10 mouse cellular contexts compared by ENCODE assay signal in genomic region chrX:159697030-159697454, GRCm38 (mm10).
DNase-seq lines count a peak whose midpoint lies in the region; ATAC-seq and TF ChIP-seq lines count a peak whose summit lies in the region.
"Had no signal": no experiment of that assay in that cellular context is flagged by ENCODE, and none has a peak within 500 bp of the region (broad histone marks: within the 10 kb centered on the region; RNA-seq: fewer than 3 reads in every experiment).

No protein-coding gene starts in this region.

- no peak for DNase-seq in stomach, postnatal 0 days (ENCODE audit: low spot score)
- peak; percentile 8 for DNase-seq in heart, postnatal 4 days
- no peak for DNase-seq in limb, embryonic 14.5 days (ENCODE audit: low spot score)
- no peak for DNase-seq in right cerebral cortex, postnatal 4 days
- DNase-seq in layer of hippocampus, postnatal 10 days (ENCODE audit: low spot score in 2 of 2): no peak
- DNase-seq: adrenal gland, postnatal 25 days had no signal

- no peaks in the 10 kb centered on the region for H3K4me1 ChIP-seq in stomach, embryonic 14.5 days (ENCODE audit: control insufficient read depth, insufficient read depth, low read length)
- H3K4me1 ChIP-seq in stomach, postnatal 0 days (replicated peaks; ENCODE audit: control insufficient read depth, insufficient read depth): no peaks in the 10 kb centered on the region
- H3K4me1 ChIP-seq in limb, embryonic 14.5 days (ENCODE audit: control insufficient read depth, insufficient read depth, low read length): no peaks in the 10 kb centered on the region
- no peaks in the 10 kb centered on the region for H3K4me1 ChIP-seq in neural tube, embryonic 15.5 days

- peak; percentile 61; the same call in 1 of the 2 replicates for ATAC-seq in stomach, embryonic 14.5 days (ENCODE audit: insufficient number of reproducible peaks, insufficient read depth, low FRiP score, low read depth)
- no peak for ATAC-seq in stomach, postnatal 0 days (ENCODE audit: low FRiP score, low TSS enrichment)
- peak; percentile 77 for ATAC-seq in limb, embryonic 14.5 days (ENCODE audit: low FRiP score, low read depth)
- ATAC-seq in cerebellum, adult (ENCODE audit: insufficient number of reproducible peaks, low FRiP score, low TSS enrichment): no peak
- no peak for ATAC-seq in neural tube, embryonic 15.5 days (ENCODE audit: low FRiP score)

- no peak overlapping the region for H3K27ac ChIP-seq in stomach, embryonic 14.5 days (ENCODE audit: low read length)
- H3K27ac ChIP-seq in stomach, postnatal 0 days (replicated peaks): no peak overlapping the region
- H3K27ac ChIP-seq in limb, embryonic 14.5 days (replicated peaks; ENCODE audit: low read depth, low read length): no peak overlapping the region
- H3K27ac ChIP-seq in neural tube, embryonic 15.5 days (replicated peaks): no peak overlapping the region
- H3K27ac ChIP-seq: liver, embryonic 14.5 days had no signal

- TF ChIP-seq CTCF in stomach, postnatal 0 days (IDR thresholded peaks at IDR 0.05; ENCODE audit: low read depth): no peak

- H3K9ac ChIP-seq in stomach, embryonic 14.5 days (replicated peaks; ENCODE audit: low read depth, low read length): no peak overlapping the region
- no peak overlapping the region for H3K9ac ChIP-seq in stomach, postnatal 0 days (ENCODE audit: low read length)
- no peak overlapping the region for H3K9ac ChIP-seq in limb, embryonic 14.5 days (ENCODE audit: low read depth, low read length, severe bottlenecking)
- H3K9ac ChIP-seq in neural tube, embryonic 15.5 days (replicated peaks): no peak overlapping the region
- H3K9ac ChIP-seq: liver, embryonic 14.5 days had no signal

- H3K4me2 ChIP-seq in stomach, embryonic 14.5 days (replicated peaks; ENCODE audit: low read depth, low read length): no peak overlapping the region
- H3K4me2 ChIP-seq in stomach, postnatal 0 days (replicated peaks; ENCODE audit: low read depth): no peak overlapping the region
- H3K4me2 ChIP-seq in limb, embryonic 14.5 days (replicated peaks; ENCODE audit: low read depth, low read length, severe bottlenecking): no peak overlapping the region
- H3K4me2 ChIP-seq in neural tube, embryonic 15.5 days: no peak overlapping the region

- no peak overlapping the region for H3K4me3 ChIP-seq in stomach, embryonic 14.5 days (ENCODE audit: low read depth, low read length)
- no peak overlapping the region for H3K4me3 ChIP-seq in stomach, postnatal 0 days (ENCODE audit: low read depth, low read length)
- H3K4me3 ChIP-seq in limb, embryonic 14.5 days (replicated peaks; ENCODE audit: low read length): no peak overlapping the region
- no peak overlapping the region for H3K4me3 ChIP-seq in neural tube, embryonic 15.5 days (replicated peaks)

- no peaks in the 10 kb centered on the region for H3K9me3 ChIP-seq in stomach, embryonic 14.5 days (ENCODE audit: control insufficient read depth, low read depth, low read length)
- H3K9me3 ChIP-seq in stomach, postnatal 0 days (ENCODE audit: control insufficient read depth, low read length): no peaks in the 10 kb centered on the region
- no peaks in the 10 kb centered on the region for H3K9me3 ChIP-seq in limb, embryonic 14.5 days (ENCODE audit: control insufficient read depth, low read length)
- H3K9me3 ChIP-seq in neural tube, embryonic 15.5 days (replicated peaks): no peaks in the 10 kb centered on the region

- TF ChIP-seq POLR2A in limb, embryonic 14.5 days (IDR thresholded peaks at IDR 0.05; ENCODE audit: borderline replicate concordance, extremely low read depth, insufficient read depth, insufficient read length): no peak

- no peaks in the 10 kb centered on the region for H3K36me3 ChIP-seq in stomach, embryonic 14.5 days (ENCODE audit: control insufficient read depth, insufficient read depth, low read length)
- H3K36me3 ChIP-seq in stomach, postnatal 0 days (ENCODE audit: control insufficient read depth, insufficient read depth, low read length): no peaks in the 10 kb centered on the region
- H3K36me3 ChIP-seq in limb, embryonic 14.5 days (ENCODE audit: control insufficient read depth, insufficient read depth, low read length): no peaks in the 10 kb centered on the region
- no peaks in the 10 kb centered on the region for H3K36me3 ChIP-seq in neural tube, embryonic 15.5 days

- no peak for TF ChIP-seq EP300 in stomach, postnatal 0 days (optimal IDR thresholded peaks at IDR 0.05)

- H3K27me3 ChIP-seq in stomach, embryonic 14.5 days (ENCODE audit: control insufficient read depth, insufficient read depth, low read length): no peaks in the 10 kb centered on the region
- no peaks in the 10 kb centered on the region for H3K27me3 ChIP-seq in stomach, postnatal 0 days (ENCODE audit: control insufficient read depth, insufficient read depth, low read length)
- H3K27me3 ChIP-seq in limb, embryonic 14.5 days (ENCODE audit: control insufficient read depth, insufficient read depth, low read length): no peaks in the 10 kb centered on the region
- H3K27me3 ChIP-seq in neural tube, embryonic 15.5 days (replicated peaks): peaks cover 3% of the 10 kb centered on the region; the same call in 1 of the 2 replicates

- WGBS in stomach, embryonic 14.5 days: 32% methylated on average over 4 of the region's 4 CpGs
- WGBS in stomach, postnatal 0 days: 26% methylated on average over 4 of the region's 4 CpGs
- WGBS in limb, embryonic 14.5 days: 11% methylated on average over 2 of the region's 4 CpGs
- WGBS in neural tube, embryonic 15.5 days: 29% methylated on average over 4 of the region's 4 CpGs

Comparison
In these comparisons a context has a peak if more than half of its experiments do, and no peak if none do; other contexts are left out.
1. ATAC-seq: peak in stomach, embryonic 14.5 days (single experiment) and limb, embryonic 14.5 days (single experiment); none in stomach, postnatal 0 days (single experiment), cerebellum, adult (single experiment) and neural tube, embryonic 15.5 days (single experiment).